ENCODE assay signal across 8 mouse cellular contexts in genomic region chr8:107002532-107002931, GRCm38 (mm10). TPM values are rescaled to one million over a fixed set of nuclear protein-coding genes. Genes with fewer than 3 reads are reported as not detected.
DNase-seq lines count a peak whose midpoint lies in the region; ATAC-seq lines count a peak whose summit lies in the region.

No protein-coding gene starts in this region.

- 51% methylated on average over 5 of the region's 5 CpGs for WGBS in hindbrain, embryonic 10.5 days
- 43% methylated on average over 5 of the region's 5 CpGs for WGBS in hindbrain, embryonic 12.5 days
- 37% methylated on average over 5 of the region's 5 CpGs for WGBS in kidney, embryonic 14.5 days
- WGBS in limb, embryonic 13.5 days: 40% methylated on average over 5 of the region's 5 CpGs
- 37% methylated on average over 5 of the region's 5 CpGs for WGBS in midbrain, embryonic 15.5 days

- H3K9me3 ChIP-seq in hindbrain, embryonic 10.5 days: no peaks in the 10 kb centered on the region
- H3K9me3 ChIP-seq in hindbrain, embryonic 12.5 days (replicated peaks): no peaks in the 10 kb centered on the region
- H3K9me3 ChIP-seq in kidney, embryonic 14.5 days (ENCODE audit: control insufficient read depth, low read length): no peaks in the 10 kb centered on the region
- H3K9me3 ChIP-seq in limb, embryonic 13.5 days: no peaks in the 10 kb centered on the region
- H3K9me3 ChIP-seq in midbrain, embryonic 15.5 days: no peaks in the 10 kb centered on the region

- no peak overlapping the region for H3K4me2 ChIP-seq in hindbrain, embryonic 12.5 days (replicated peaks)
- no peak overlapping the region for H3K4me2 ChIP-seq in kidney, embryonic 14.5 days (replicated peaks; ENCODE audit: low read depth, low read length)
- no peak overlapping the region for H3K4me2 ChIP-seq in limb, embryonic 13.5 days (replicated peaks)
- no peak overlapping the region for H3K4me2 ChIP-seq in midbrain, embryonic 15.5 days

- H3K36me3 ChIP-seq in hindbrain, embryonic 10.5 days: peaks cover 33% of the 10 kb centered on the region
- H3K36me3 ChIP-seq in hindbrain, embryonic 12.5 days: peaks cover 9% of the 10 kb centered on the region
- H3K36me3 ChIP-seq in kidney, embryonic 14.5 days (ENCODE audit: control insufficient read depth, insufficient read depth, low read length): peaks cover 12% of the 10 kb centered on the region; the same call in 1 of the 2 replicates
- peaks cover 33% of the 10 kb centered on the region for H3K36me3 ChIP-seq in limb, embryonic 13.5 days
- H3K36me3 ChIP-seq in midbrain, embryonic 15.5 days (replicated peaks): no peaks in the 10 kb centered on the region

- no peak overlapping the region for H3K4me3 ChIP-seq in hindbrain, embryonic 10.5 days
- no peak overlapping the region for H3K4me3 ChIP-seq in hindbrain, embryonic 12.5 days
- no peak overlapping the region for H3K4me3 ChIP-seq in kidney, embryonic 14.5 days (ENCODE audit: low read length)
- H3K4me3 ChIP-seq in limb, embryonic 13.5 days: no peak overlapping the region
- no peak overlapping the region for H3K4me3 ChIP-seq in midbrain, embryonic 15.5 days

- H3K4me1 ChIP-seq in hindbrain, embryonic 10.5 days (replicated peaks): no peaks in the 10 kb centered on the region
- no peaks in the 10 kb centered on the region for H3K4me1 ChIP-seq in hindbrain, embryonic 12.5 days
- no peaks in the 10 kb centered on the region for H3K4me1 ChIP-seq in kidney, embryonic 14.5 days (ENCODE audit: control insufficient read depth, insufficient read depth, low read length)
- no peaks in the 10 kb centered on the region; the same call in 1 of the 2 replicates for H3K4me1 ChIP-seq in limb, embryonic 13.5 days
- H3K4me1 ChIP-seq in midbrain, embryonic 15.5 days: no peaks in the 10 kb centered on the region

- DNase-seq in hindbrain, embryonic 10.5 days (ENCODE audit: low spot score): peak; percentile 83
- peak; percentile 92 for DNase-seq in embryo, embryonic 10.5 days (ENCODE audit: low spot score)
- DNase-seq in gastrocnemius, postnatal 4 days (ENCODE audit: low spot score in 2 of 2): peak; percentile 83 to 91
- DNase-seq in spleen, adult 18-20 months: peak; percentile 71 to 88

- no peak overlapping the region for H3K27ac ChIP-seq in hindbrain, embryonic 10.5 days
- no peak overlapping the region for H3K27ac ChIP-seq in hindbrain, embryonic 12.5 days
- H3K27ac ChIP-seq in kidney, embryonic 14.5 days (ENCODE audit: low read depth, low read length): peak overlapping the region; percentile 38; the same call in 1 of the 2 replicates
- H3K27ac ChIP-seq in limb, embryonic 13.5 days: no peak overlapping the region
- H3K27ac ChIP-seq in midbrain, embryonic 15.5 days: no peak overlapping the region

- no peaks in the 10 kb centered on the region for H3K27me3 ChIP-seq in hindbrain, embryonic 10.5 days (ENCODE audit: insufficient read depth, poor library complexity, severe bottlenecking)
- H3K27me3 ChIP-seq in hindbrain, embryonic 12.5 days: no peaks in the 10 kb centered on the region
- no peaks in the 10 kb centered on the region for H3K27me3 ChIP-seq in kidney, embryonic 14.5 days (ENCODE audit: control insufficient read depth, insufficient read depth, low read length)
- no peaks in the 10 kb centered on the region for H3K27me3 ChIP-seq in limb, embryonic 13.5 days
- H3K27me3 ChIP-seq in midbrain, embryonic 15.5 days (replicated peaks): no peaks in the 10 kb centered on the region

- no peak overlapping the region for H3K9ac ChIP-seq in hindbrain, embryonic 12.5 days
- H3K9ac ChIP-seq in kidney, embryonic 14.5 days (ENCODE audit: low read depth, low read length): no peak overlapping the region
- no peak overlapping the region for H3K9ac ChIP-seq in limb, embryonic 13.5 days
- no peak overlapping the region for H3K9ac ChIP-seq in midbrain, embryonic 15.5 days

- no peak for ATAC-seq in hindbrain, embryonic 12.5 days (ENCODE audit: low FRiP score)
- peak; percentile 77 for ATAC-seq in kidney, embryonic 14.5 days (ENCODE audit: low FRiP score, low TSS enrichment)
- ATAC-seq in limb, embryonic 13.5 days (ENCODE audit: low FRiP score, low read depth): peak; percentile 66
- ATAC-seq in midbrain, embryonic 15.5 days (replicated peaks): peak; percentile 72; the same call in 1 of the 2 replicates

RNA-seq across cellular contexts. Expression of gene Vps4a, which starts 28.5 kb away (rescaled TPM):
- polyA plus RNA-seq in hindbrain, embryonic 10.5 days (2016; fragmentation: Nextera tagmentation; extraction: Ambion mirVana): 73.0 and 85.7 TPM in 2 replicates
- 103 and 107 TPM in 2 replicates for polyA plus RNA-seq in hindbrain, embryonic 12.5 days (2016; fragmentation: Nextera tagmentation; extraction: Ambion mirVana)
- total RNA-seq in gastrocnemius, postnatal 4 days (2021): 10 to 100 TPM; 50.3 to 57.1 TPM
- polyA plus RNA-seq in kidney, embryonic 14.5 days (2014; fragmentation: Nextera tagmentation; extraction: Ambion mirVana): 57.2 and 62.9 TPM in 2 replicates
- 81.7 and 81.9 TPM in 2 replicates for polyA plus RNA-seq in limb, embryonic 13.5 days (2015; fragmentation: Nextera tagmentation; extraction: Ambion mirVana)
- polyA plus RNA-seq in midbrain, embryonic 15.5 days (2015; fragmentation: Nextera tagmentation; extraction: Ambion mirVana): 147 and 151 TPM in 2 replicates

RNA-seq across cellular contexts. Expression of gene Pdf, which starts 45.9 kb away (rescaled TPM):
- 50.7 and 58.1 TPM in 2 replicates for polyA plus RNA-seq in hindbrain, embryonic 10.5 days (2016; fragmentation: Nextera tagmentation; extraction: Ambion mirVana)
- polyA plus RNA-seq in hindbrain, embryonic 12.5 days (2016; fragmentation: Nextera tagmentation; extraction: Ambion mirVana): 41.1 and 45.8 TPM in 2 replicates
- 10 to 100 TPM; 22.7 to 26.5 TPM for total RNA-seq in gastrocnemius, postnatal 4 days (2021)
- polyA plus RNA-seq in kidney, embryonic 14.5 days (2014; fragmentation: Nextera tagmentation; extraction: Ambion mirVana): 48.9 and 62.0 TPM in 2 replicates
- 51.0 and 55.6 TPM in 2 replicates for polyA plus RNA-seq in limb, embryonic 13.5 days (2015; fragmentation: Nextera tagmentation; extraction: Ambion mirVana)
- polyA plus RNA-seq in midbrain, embryonic 15.5 days (2015; fragmentation: Nextera tagmentation; extraction: Ambion mirVana): 35.8 and 40.4 TPM in 2 replicates

RNA-seq across cellular contexts. Expression of gene Cog8, which starts 54.0 kb away (rescaled TPM):
- 39.2 and 43.5 TPM in 2 replicates for polyA plus RNA-seq in hindbrain, embryonic 10.5 days (2016; fragmentation: Nextera tagmentation; extraction: Ambion mirVana)
- polyA plus RNA-seq in hindbrain, embryonic 12.5 days (2016; fragmentation: Nextera tagmentation; extraction: Ambion mirVana): 43.6 and 47.5 TPM in 2 replicates
- 10 to 100 TPM; 19.9 to 21.0 TPM for total RNA-seq in gastrocnemius, postnatal 4 days (2021)
- polyA plus RNA-seq in kidney, embryonic 14.5 days (2014; fragmentation: Nextera tagmentation; extraction: Ambion mirVana): 32.4 and 38.8 TPM in 2 replicates
- polyA plus RNA-seq in limb, embryonic 13.5 days (2015; fragmentation: Nextera tagmentation; extraction: Ambion mirVana): 37.5 and 40.8 TPM in 2 replicates
- polyA plus RNA-seq in midbrain, embryonic 15.5 days (2015; fragmentation: Nextera tagmentation; extraction: Ambion mirVana): 42.0 and 44.8 TPM in 2 replicates

RNA-seq across cellular contexts. Expression of gene Nip7, which starts 54.1 kb away (rescaled TPM):
- 96.4 and 114 TPM in 2 replicates for polyA plus RNA-seq in hindbrain, embryonic 10.5 days (2016; fragmentation: Nextera tagmentation; extraction: Ambion mirVana)
- polyA plus RNA-seq in hindbrain, embryonic 12.5 days (2016; fragmentation: Nextera tagmentation; extraction: Ambion mirVana): 71.8 and 74.4 TPM in 2 replicates
- 10 to 100 TPM; 35.4 to 39.1 TPM for total RNA-seq in gastrocnemius, postnatal 4 days (2021)
- 110 and 140 TPM in 2 replicates for polyA plus RNA-seq in kidney, embryonic 14.5 days (2014; fragmentation: Nextera tagmentation; extraction: Ambion mirVana)
- 99.9 and 104 TPM in 2 replicates for polyA plus RNA-seq in limb, embryonic 13.5 days (2015; fragmentation: Nextera tagmentation; extraction: Ambion mirVana)
- polyA plus RNA-seq in midbrain, embryonic 15.5 days (2015; fragmentation: Nextera tagmentation; extraction: Ambion mirVana): 70.2 and 71.1 TPM in 2 replicates
